Mouse (Mus musculus) layer of hippocampus, adult 9-11 months (tissue): ENCODE measurements around the gene Dnm3.

ENCODE experiments used
- DNase-seq: peaks from one replicate; pipeline ENCODE4 v3.0.0; 2022

Gene Dnm3

GRCm38 (mm10) chr1:162016982-162017381, 460.9 kb downstream of the Dnm3 start:
- no peak for DNase-seq

- DNase-seq, result no peak
Observed at GRCm38 (mm10) chr1:162015247-162015862, 462.5 kb downstream of the Dnm3 start.

- DNase-seq, result no peak
Observed at GRCm38 (mm10) chr1:162013561-162013960, 464.3 kb downstream of the Dnm3 start.

GRCm38 (mm10) chr1:162011523-162012245, 466.1 kb downstream of the Dnm3 start:
- DNase-seq, result no peak

GRCm38 (mm10) chr1:162009086-162009485, 468.7 kb downstream of the Dnm3 start:
- no peak for DNase-seq

- no peak for DNase-seq
Observed at GRCm38 (mm10) chr1:162008631-162009067, 469.2 kb downstream of the Dnm3 start.

GRCm38 (mm10) chr1:162008208-162008607, 469.6 kb downstream of the Dnm3 start:
- no peak for DNase-seq

GRCm38 (mm10) chr1:162006109-162006508, 471.7 kb downstream of the Dnm3 start:
- no peak for DNase-seq

GRCm38 (mm10) chr1:162004821-162005770, 472.7 kb downstream of the Dnm3 start:
- DNase-seq, result no peak

GRCm38 (mm10) chr1:162004518-162004780, 473.4 kb downstream of the Dnm3 start:
- DNase-seq, result no peak

- DNase-seq, result no peak
Observed at GRCm38 (mm10) chr1:162003729-162004517, 473.9 kb downstream of the Dnm3 start.

GRCm38 (mm10) chr1:162001328-162001727, 476.5 kb downstream of the Dnm3 start:
- no peak for DNase-seq

- peak; percentile 80 for DNase-seq
Observed at GRCm38 (mm10) chr1:161999882-162000371, 477.9 kb downstream of the Dnm3 start.

- no peak for DNase-seq
Observed at GRCm38 (mm10) chr1:161999338-161999737, 478.5 kb downstream of the Dnm3 start.

- DNase-seq, result peak; percentile 14
Observed at GRCm38 (mm10) chr1:161998781-161999180, 479.1 kb downstream of the Dnm3 start.

- no peak for DNase-seq
Observed at GRCm38 (mm10) chr1:161992389-161992788, 485.4 kb downstream of the Dnm3 start.

GRCm38 (mm10) chr1:161991846-161992245, 486.0 kb downstream of the Dnm3 start:
- no peak for DNase-seq

- no peak for DNase-seq
Observed at GRCm38 (mm10) chr1:161990684-161991578, 486.9 kb downstream of the Dnm3 start.

GRCm38 (mm10) chr1:161983979-161984566, 493.8 kb downstream of the Dnm3 start:
- no peak for DNase-seq

- no peak for DNase-seq
Observed at GRCm38 (mm10) chr1:161983451-161983850, 494.4 kb downstream of the Dnm3 start.
